Mouse (Mus musculus): ENCODE results near the gene Heatr3.

DNA sequence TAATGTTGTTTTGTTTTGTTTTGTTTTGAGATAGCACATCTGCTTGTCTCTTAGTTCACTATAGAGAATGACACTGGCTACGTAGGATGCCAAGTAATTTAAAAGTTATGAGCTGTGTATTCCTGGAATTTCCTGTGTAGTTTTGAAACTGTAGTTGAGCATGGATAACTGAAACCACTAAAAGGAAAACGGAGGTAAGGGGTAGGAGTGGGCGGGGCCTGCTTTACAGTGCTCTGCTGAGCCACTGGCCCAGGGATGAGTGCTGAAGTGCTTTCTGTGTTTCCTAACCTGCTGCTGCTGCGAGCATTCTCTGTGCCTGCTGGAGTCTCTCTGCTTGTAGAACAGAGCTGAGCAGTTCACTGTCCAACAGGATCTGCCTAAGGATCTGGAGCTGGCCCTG lies 83.7 kb downstream of the Heatr3 start:
- TF ChIP-seq CTCF (IDR thresholded peaks at IDR 0.05; ENCODE audit: low read depth) (no peak), EP300 (optimal IDR thresholded peaks at IDR 0.05) (no peak)
